Mouse (Mus musculus) thymus, adult 18-20 months (tissue): ENCODE data around the gene Palmd.

ENCODE experiments used
- DNase-seq, 2 experiments: peaks; one replicate each; pipeline ENCODE4 v3.0.0; 2022; ENCODE audit warnings: mixed read lengths in 2 of 2

The Palmd gene

GRCm38 (mm10) chr3:116955061-116955460 is 13.7 kb downstream of the Palmd start:
- DNase-seq, result no peak

- no peak for DNase-seq
Observed at GRCm38 (mm10) chr3:116953366-116953765, 15.4 kb downstream of the Palmd start.

GRCm38 (mm10) chr3:116952242-116952899 is 16.4 kb downstream of the Palmd start:
- no peak for DNase-seq

DNA sequence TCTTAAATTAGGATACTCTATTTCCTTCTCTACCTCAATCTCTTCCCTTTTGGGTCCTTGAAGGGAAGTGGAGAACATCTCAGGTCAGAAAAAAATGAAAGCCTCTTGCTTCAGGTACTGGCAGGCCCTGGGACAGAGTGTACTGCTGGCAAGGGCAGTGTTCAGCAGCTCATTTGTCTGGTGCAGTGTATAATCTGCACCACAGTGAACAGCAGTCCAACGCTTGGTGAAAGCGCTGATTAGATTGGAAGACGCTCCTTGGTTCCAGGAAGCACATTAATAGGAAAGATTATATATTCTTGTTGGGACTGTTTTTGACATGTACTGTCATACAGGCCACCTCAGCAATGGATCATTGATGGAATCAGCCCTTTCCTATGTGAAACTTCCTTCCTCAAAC is 17.3 kb downstream of the Palmd start:
- no peak for DNase-seq

GRCm38 (mm10) chr3:116950665-116951115 is 18.1 kb downstream of the Palmd start:
- DNase-seq, result no peak

DNA sequence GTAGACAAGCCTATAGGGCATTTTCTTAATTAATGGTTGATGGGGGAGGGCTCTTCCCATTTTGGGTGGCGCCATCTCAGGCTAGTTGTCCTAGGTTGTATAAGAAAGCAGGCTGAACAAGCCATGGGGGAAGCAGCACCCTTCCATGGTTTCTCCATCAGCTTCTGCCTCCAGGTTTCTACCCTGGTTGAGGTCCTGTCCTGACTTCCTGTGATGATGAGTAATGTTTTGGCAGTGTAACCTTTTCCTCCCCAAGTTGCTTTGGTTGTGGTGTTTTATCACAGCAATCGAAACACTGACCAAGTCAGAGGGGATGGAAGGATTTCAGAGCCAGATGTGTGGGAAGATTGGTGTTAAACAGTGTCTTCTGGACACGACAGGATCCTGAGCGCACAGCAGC is 22.3 kb downstream of the Palmd start:
- no peak for DNase-seq

DNA sequence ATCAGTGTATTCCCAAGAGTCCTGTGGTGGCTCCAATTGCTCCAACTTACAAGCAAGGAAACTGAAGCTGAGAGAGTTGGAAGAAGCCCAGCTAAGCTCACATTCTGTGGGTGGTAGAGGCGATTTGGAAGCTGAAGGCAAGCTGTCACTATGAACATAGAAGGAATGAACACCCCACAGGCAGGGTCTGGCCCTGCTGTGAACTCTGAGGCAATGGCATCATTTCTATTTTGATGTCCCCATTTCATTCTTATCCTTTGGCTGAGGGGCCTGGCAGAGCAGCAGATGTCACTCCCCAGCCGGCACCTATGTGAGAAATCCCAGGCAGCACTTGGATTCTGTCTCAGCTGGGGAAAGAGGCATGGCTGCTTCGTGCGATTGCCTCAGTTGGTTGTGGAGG is 25.4 kb downstream of the Palmd start:
- no peak for DNase-seq

GRCm38 (mm10) chr3:116942751-116943150 is 26.0 kb downstream of the Palmd start:
- no peak for DNase-seq

GRCm38 (mm10) chr3:116941559-116942117 is 27.1 kb downstream of the Palmd start:
- DNase-seq, result no peak

DNA sequence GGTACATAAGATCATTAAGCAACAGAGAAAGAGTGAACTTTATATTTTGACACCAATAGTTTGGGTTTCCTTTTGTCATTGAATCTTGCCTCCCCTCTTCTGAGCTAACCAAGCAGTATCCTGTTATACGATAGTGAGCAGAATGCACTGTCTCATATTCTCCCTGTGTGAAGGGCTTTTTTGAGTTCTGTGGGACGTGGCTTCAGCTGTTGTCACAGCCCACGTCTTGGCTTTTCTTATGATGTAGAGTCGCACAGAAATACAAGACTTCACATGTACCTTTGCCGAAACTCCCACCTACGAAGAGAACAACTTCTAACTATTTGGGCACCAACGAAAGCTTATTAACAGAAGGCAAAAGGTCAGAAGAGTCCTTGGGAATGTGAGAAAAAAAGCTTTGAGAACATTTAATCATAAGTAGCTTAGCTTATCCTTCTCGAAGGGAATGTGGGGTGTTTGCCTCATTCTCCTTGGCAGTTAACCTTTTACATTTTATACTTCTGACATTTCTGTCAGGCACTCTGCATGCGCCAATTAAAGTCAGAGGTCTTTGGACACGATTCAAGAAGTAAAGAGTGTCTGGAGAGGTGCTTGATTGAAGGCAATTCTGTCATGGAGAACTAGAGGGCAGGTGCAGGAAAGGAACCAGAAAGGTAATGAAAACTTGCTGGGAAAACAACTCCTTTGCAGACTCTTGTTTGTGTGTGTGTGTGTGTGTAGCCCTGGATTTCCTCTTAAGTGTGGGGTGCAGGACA is 27.8 kb downstream of the Palmd start:
- no peak for DNase-seq

DNA sequence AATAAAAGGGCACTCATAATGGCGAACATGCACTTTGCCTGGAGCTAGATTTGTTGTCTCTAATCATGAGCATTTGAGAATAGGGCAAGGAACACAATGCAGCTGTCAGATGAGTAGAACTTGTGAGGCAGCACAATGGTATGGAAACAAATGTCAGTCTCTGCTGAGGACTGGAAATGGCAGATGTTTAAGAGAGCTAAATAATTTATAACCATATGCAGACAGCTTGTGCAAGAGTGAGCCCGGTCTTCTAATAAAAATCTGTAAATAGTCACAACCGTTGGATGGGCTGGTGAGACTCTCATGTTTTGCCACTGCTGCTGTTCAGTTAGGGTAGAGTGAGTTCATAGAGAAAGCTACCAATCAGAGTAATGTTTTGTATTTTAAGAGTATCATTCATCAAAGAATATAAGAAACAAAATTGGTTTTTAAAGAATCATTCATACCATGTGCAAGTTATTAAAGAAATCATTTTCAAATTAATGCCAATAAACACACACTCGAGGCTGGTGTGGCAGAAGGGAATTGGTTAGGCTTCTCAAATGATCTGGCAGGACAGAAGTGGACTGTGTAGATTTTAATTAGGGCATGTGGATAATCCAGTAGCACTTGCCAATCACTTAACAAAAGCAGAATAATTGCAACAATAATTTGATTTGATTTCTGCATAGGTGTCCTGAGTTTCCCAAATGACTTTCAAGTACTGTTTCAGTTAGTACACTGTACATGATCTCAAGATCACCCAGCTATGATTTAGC is 31.7 kb downstream of the Palmd start:
- DNase-seq, result no peak

GRCm38 (mm10) chr3:116933158-116933557 is 35.6 kb downstream of the Palmd start:
- DNase-seq, result no peak

DNA sequence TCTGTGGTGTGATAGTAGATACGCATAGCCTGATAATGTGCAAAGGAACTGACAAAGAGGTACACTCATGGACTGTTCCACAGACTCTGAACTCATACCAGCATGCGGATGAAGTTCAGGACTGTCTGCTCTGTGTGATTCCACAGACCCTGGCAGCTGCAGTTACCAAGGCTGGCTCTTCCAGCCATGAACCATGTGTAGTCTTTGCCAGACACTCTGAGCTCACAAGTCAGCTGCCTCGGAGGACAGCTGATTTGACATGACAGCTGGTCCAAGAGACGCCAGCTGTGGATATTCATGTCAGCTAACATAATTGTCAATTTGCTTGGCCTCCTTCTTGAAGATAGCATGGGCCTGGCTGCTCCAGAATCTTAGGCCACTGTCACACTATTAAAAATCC is 39.8 kb downstream of the Palmd start:
- DNase-seq, result no peak

GRCm38 (mm10) chr3:116923042-116923441 is 45.7 kb downstream of the Palmd start:
- no peak for DNase-seq

DNA sequence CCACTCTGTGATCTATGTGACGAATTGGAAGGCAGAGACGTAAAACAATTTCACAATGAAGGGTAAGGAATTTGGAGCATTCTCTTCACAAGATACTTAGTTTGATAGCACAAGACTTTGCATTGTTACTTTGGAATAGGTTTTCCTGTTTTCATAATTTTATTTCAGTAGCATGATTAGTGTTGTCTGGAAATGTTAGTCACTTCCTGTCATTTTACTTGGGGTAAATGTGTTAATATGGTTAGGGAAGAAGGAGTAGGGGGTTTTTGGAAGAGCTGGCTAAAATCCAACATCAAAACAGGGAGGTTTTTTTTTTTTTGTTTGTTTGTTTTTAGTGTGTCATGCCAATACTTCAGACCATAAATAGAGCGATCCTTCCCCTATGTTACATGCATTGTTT is 47.3 kb downstream of the Palmd start:
- no peak for DNase-seq

DNA sequence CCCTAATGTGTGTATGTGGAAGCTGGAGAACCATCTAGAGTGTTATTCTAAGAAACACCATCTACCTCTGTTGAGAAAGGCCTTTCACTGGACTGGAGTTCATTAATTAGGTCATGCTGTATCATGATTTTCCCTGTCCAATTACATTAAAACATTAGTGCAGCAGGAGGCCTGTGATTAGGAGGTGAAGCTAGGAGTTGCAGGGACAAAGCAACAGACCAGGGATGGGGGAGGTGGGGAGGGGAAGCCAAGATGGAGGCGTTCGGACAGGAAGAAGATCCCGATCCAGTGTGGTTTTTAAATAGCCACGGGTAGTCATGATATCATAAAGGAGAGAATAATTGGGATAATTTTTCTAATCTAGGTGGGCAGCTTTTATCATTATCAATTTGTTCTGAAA is 51.8 kb downstream of the Palmd start:
- DNase-seq, result no peak

DNA sequence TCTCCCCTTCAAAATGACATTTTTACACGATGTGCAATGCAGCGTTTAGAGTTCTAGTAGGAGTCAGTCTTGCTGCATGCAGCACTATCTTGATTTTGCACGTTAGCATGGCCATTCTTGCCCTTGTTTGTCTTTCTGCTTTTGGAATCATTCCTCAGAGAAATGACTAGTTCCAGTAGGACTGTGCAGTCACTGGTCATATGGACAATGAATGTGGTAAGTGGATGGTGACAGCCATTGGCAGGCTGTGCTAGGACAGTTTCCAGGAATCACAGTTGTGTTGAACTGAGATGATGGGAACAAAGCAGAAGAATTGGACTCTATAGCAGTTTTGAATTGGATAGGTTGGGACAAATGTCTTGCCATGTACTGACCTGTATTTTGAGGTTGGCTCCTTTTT is 53.9 kb downstream of the Palmd start:
- no peak for DNase-seq

DNA sequence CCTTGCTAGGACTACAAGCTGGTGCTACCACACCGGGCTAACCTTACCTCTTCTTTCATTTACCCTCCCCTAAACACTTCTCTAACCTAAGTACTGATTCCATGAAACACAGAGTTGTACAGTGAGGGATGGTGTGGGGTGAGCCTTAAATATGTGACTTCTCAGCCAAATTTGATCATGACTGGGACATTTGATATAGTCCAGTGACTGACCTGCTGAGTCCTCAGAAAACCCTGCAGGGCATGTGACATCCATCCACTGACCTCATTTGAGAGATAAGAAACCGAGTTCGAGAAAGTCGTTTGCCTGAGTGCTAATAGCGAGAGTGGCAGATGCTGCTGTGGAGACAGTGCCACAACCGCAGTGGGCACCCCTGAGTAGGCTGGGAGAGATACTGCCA is 54.4 kb downstream of the Palmd start:
- DNase-seq, result no peak

- no peak for DNase-seq
Observed at GRCm38 (mm10) chr3:116906596-116906995, 62.2 kb downstream of the Palmd start.

- DNase-seq, result no peak
Observed at GRCm38 (mm10) chr3:116905898-116906297, 62.9 kb downstream of the Palmd start.

GRCm38 (mm10) chr3:116904158-116904557 is 64.6 kb downstream of the Palmd start:
- no peak for DNase-seq

DNA sequence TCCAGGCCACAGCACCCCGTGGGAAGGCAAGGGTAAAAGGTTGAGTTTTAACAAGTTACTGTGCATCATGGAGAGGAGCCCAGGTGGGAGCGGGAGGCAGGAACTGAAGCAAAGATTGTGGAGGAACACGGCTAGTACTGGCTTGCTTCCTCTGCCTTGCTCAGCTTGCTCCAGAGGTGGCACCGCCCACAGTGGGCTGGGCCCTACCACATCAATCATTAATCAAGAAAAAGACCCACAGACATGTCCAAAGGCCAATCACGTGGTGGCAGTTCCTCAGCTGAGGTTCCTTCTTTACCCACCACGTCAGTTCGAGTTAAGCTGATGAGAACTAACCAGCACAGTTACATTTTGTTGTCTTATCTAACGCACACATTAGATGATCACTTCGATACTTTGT is 75.9 kb downstream of the Palmd start:
- no peak for DNase-seq

GRCm38 (mm10) chr3:116892206-116892563 is 76.6 kb downstream of the Palmd start:
- DNase-seq, result no peak
